Mouse (Mus musculus) 416B (cell line): ENCODE data around the gene Nsl1.
A peak's percentile ranks its signal among the peaks of the same experiment; 100 is the strongest.

Source experiments
- DNase-seq: peaks from one replicate; pipeline ENCODE4 v3.0.0; 2011; ENCODE audit warnings: low read depth

Nsl1 gene

GRCm38 (mm10) chr1:191054870-191055532, 7.8 kb upstream of the Nsl1 start:
- DNase-seq, result peak; percentile 82

- no peak for DNase-seq
These were observed 7.3 kb upstream of the Nsl1 start for GRCm38 (mm10) chr1:191055533-191055873.

- peak; percentile 63 for DNase-seq
These were observed 5.4 kb upstream of the Nsl1 start for GRCm38 (mm10) chr1:191057461-191057860.

GRCm38 (mm10) chr1:191062241-191062780, 501 bp upstream of the Nsl1 start:
- no peak for DNase-seq

GRCm38 (mm10) chr1:191063700-191064099, 888 bp downstream of the Nsl1 start:
- peak; percentile 12 for DNase-seq

- DNase-seq, result no peak
These were observed 1.7 kb downstream of the Nsl1 start for GRCm38 (mm10) chr1:191064535-191064934.

GRCm38 (mm10) chr1:191065188-191065587, 2.4 kb downstream of the Nsl1 start:
- DNase-seq, result peak; percentile 42

GRCm38 (mm10) chr1:191068377-191068776, 5.6 kb downstream of the Nsl1 start:
- peak; percentile 36 for DNase-seq

GRCm38 (mm10) chr1:191070259-191070658, 7.4 kb downstream of the Nsl1 start:
- DNase-seq, result no peak

GRCm38 (mm10) chr1:191071613-191072012, 8.8 kb downstream of the Nsl1 start:
- DNase-seq, result no peak

GRCm38 (mm10) chr1:191072329-191072913, 9.6 kb downstream of the Nsl1 start:
- no peak for DNase-seq

GRCm38 (mm10) chr1:191073001-191073400, 10.2 kb downstream of the Nsl1 start:
- peak; percentile 41 for DNase-seq

GRCm38 (mm10) chr1:191073486-191073885, 10.7 kb downstream of the Nsl1 start:
- DNase-seq, result no peak

- no peak for DNase-seq
These were observed 12.5 kb downstream of the Nsl1 start for GRCm38 (mm10) chr1:191075199-191075883.

- DNase-seq, result no peak
These were observed 20.4 kb downstream of the Nsl1 start for GRCm38 (mm10) chr1:191083230-191083629.

- peak; percentile 51 for DNase-seq
These were observed 22.2 kb downstream of the Nsl1 start for GRCm38 (mm10) chr1:191084951-191085559.

GRCm38 (mm10) chr1:191085597-191085996, 22.8 kb downstream of the Nsl1 start:
- DNase-seq, result peak; percentile 58

- no peak for DNase-seq
These were observed 23.6 kb downstream of the Nsl1 start for GRCm38 (mm10) chr1:191086304-191086878.

GRCm38 (mm10) chr1:191086960-191087359, 24.1 kb downstream of the Nsl1 start:
- DNase-seq, result no peak

- DNase-seq, result peak; percentile 67
These were observed 25.1 kb downstream of the Nsl1 start for GRCm38 (mm10) chr1:191087955-191088354.

- DNase-seq, result no peak
These were observed 26.5 kb downstream of the Nsl1 start for GRCm38 (mm10) chr1:191089355-191089754.

- no peak for DNase-seq
These were observed 29.2 kb downstream of the Nsl1 start for GRCm38 (mm10) chr1:191092050-191092449.
